Mouse (Mus musculus) macrophage (primary cell): ENCODE data around the gene Krtap2-4. TPM values are rescaled to one million over a fixed set of nuclear protein-coding genes. Genes with fewer than 3 reads are reported as not detected.
"Not testable (repeated sequence)": the region's sequence is repeated elsewhere in the genome, so short reads cannot be mapped to it uniquely, and the experiment has no call there.

Experiments used
- H3K27ac ChIP-seq: fragments of 350-480 bp; formaldehyde crosslinking; 2 replicates; pipeline ENCODE4 v1.9.0; 2021
- H3K36me3 ChIP-seq: fragments of 350-480 bp; formaldehyde crosslinking; 2 replicates; pipeline ENCODE4 v1.9.0; 2021; ENCODE audit errors: inconsistent target
- H3K4me3 ChIP-seq: fragments of 350-480 bp; formaldehyde crosslinking; 2 replicates; pipeline ENCODE4 v1.9.0; 2021; ENCODE audit errors: inconsistent target
- H3K79me2 ChIP-seq: fragments of 350-480 bp; formaldehyde crosslinking; 2 replicates; pipeline ENCODE4 v1.9.0; 2021; ENCODE audit errors: inconsistent target
- WGBS: methylation state at CpG from one replicate; pipeline ENCODE4 v1.1.7; 2026; ENCODE audit warnings: inconsistent platforms; ENCODE audit not compliant: missing documents; 5-methylcytosine and 5-hydroxymethylcytosine counted together
- polyA plus RNA-seq: library from polyadenylated mRNA; stranded (reverse); fragments of 250-400 nt; gene quantifications from 3 replicates; pipeline ENCODE4 v1.2.4, GENCODE M21; 2018; ENCODE audit warnings: inconsistent platforms

Krtap2-4 gene
- polyA plus RNA-seq, 1 experiment from 2014 or later: not detected

DNA sequence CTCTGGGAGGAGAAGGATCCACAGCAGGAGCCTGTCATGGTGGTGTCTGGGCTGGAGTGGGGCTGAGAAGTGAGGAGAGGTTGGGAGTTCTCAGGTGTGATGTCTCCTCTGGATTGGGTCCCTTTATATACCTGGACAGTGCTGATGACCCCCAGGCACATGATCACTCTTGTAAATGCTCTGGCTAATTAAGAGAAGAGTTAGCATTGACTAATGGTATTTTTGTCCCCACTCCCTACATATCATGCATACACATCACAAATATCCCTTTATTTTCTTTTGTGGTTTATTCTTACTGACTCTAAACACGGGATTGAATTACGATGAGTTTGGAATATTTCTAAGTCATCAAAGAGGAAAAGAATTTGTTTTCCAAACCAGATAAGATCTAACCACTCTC is 5.7 kb upstream of the Krtap2-4 start, which contains the start of gene Gm11562:
Gene Gm11562 (minus strand): TSS at position 101 of the 400 bp plus-strand sequence.
- WGBS: 83% methylated on average over 2 of the region's 2 CpGs
- Histone ChIP-seq H3K36me3 (no peaks in the 10 kb centered on the region), H3K79me2 (no peaks in the 10 kb centered on the region), H3K4me3 (no peak within 1 kb of the TSS), H3K27ac (no peak within 1 kb of the TSS)

DNA sequence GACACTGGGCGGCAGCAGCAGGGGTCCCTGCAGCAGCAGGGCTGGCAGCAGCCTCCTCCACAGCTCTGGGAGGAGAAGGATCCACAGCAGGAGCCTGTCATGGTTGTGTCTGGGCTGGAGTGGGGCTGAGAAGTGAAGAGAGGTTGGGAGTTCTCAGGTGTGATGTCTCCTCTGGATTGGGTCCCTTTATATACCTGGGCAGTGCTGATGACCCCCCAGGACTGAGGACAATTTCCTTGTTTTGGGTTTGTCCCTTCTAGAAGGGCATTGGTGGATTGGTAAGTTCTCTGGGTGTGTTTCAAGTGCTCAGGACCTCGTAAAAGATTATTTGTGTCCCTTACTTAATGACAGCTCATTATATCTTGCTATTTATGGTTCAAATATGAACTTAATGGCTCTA is 4.6 kb downstream of the Krtap2-4 start, which contains the start of gene Gm11937:
Gene Gm11937 (minus strand): TSS at position 101 of the 400 bp plus-strand sequence.
- not testable (repeated sequence) for H3K4me3 ChIP-seq, H3K36me3 ChIP-seq, H3K79me2 ChIP-seq, H3K27ac ChIP-seq
- WGBS: 73% methylated on average over 1 of the region's 2 CpGs

DNA sequence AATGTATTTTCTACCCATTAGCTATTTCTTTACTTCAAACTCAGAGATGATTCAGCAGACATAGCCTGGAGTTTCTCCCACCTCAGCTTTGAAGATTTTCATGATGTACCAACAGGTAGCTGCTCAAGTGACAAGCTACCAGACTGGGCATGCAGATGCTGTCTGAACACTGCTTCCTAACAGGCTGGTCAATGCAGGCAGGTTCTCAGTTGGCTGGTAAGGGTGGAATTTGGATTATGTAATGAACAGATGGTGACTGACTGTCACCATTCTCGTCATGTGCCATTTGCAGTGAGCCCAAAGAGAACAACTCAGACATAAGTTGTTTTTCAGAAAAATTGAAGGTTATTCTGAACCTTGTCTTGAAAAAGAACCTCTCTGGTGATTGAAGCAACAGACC is 5.5 kb downstream of the Krtap2-4 start:
- 83% methylated on average over 1 of the region's 1 CpGs for WGBS
- H3K4me3 ChIP-seq: no peak overlapping the region
- H3K79me2 ChIP-seq: no peaks in the 10 kb centered on the region
- no peak overlapping the region for H3K27ac ChIP-seq
- H3K36me3 ChIP-seq: no peaks in the 10 kb centered on the region

DNA sequence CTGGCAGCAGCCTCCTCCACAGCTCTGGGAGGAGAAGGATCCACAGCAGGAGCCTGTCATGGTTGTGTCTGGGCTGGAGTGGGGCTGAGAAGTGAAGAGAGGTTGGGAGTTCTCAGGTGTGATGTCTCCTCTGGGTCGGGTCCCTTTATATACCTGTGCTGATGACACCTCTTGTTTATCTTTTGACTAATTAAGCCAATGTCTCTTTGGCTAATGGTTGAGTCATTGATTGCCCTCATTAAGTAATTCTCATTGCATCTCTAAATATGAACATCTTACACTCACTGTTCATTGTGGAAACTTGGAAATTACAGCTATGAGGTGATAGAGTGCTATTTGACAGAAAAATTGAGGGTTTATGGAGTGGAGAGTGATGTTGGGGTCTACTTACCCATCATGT is 11.4 kb downstream of the Krtap2-4 start, which contains the start of gene Gm11938:
Gene Gm11938 (minus strand): TSS at position 101 of the 400 bp plus-strand sequence.
- 58% methylated on average over 1 of the region's 1 CpGs for WGBS
- H3K79me2 ChIP-seq, H3K4me3 ChIP-seq, H3K27ac ChIP-seq, H3K36me3 ChIP-seq: not testable (repeated sequence)

DNA sequence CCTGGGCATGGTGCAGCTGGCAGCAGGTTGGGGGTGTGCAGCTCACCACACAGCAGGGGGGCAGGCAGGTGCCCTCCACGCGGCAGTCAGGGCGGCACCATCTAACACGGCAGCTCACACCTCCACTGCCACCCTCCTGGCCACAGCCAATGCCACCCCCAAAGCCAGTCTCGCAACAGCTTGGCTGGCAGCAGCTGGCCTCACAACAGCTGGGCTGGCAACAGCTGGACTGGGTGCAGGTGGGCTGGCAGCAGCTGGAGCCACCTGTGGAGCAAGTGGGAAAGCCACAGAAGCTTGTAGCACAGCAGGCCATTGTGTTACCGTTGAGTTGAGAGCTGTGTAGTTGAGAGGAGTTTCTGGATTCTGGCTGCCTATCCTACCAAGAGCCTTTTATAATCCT is 16.9 kb downstream of the Krtap2-4 start, which contains the start of gene Krtap9-3:
Gene Krtap9-3 (minus strand): TSS at position 364 of the 400 bp plus-strand sequence.
- not testable (repeated sequence) for H3K4me3 ChIP-seq, H3K36me3 ChIP-seq, H3K27ac ChIP-seq, H3K79me2 ChIP-seq
- 73% methylated on average over 2 of the region's 6 CpGs for WGBS

DNA sequence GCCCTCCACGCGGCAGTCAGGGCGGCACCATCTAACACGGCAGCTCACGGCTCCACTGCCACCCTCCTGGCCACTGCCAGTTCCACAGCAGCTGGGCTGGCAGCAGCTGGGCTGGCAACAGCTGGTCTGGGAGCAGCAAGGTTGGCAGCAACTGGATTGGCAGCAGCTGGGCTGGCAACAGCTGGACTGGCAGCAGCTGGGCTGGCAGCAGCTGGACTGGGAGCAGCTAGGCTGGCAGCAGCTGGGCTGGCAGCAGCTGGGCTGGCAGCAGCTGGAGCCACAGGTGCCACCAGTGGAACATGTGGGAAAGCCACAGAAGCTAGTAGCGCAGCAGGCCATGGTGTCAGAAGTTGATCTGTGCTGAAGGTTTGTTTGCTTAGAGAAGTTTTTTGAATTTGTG is 23.7 kb downstream of the Krtap2-4 start, which contains the start of gene Krtap1-3:
Gene Krtap1-3 (minus strand): TSS at position 359 of the 400 bp plus-strand sequence.
- Histone ChIP-seq H3K36me3 (no peaks in the 10 kb centered on the region), H3K4me3 (no peak within 1 kb of the TSS), H3K27ac (no peak within 1 kb of the TSS), H3K79me2 (no peaks in the 10 kb centered on the region)
- WGBS: 91% methylated on average over 6 of the region's 6 CpGs

DNA sequence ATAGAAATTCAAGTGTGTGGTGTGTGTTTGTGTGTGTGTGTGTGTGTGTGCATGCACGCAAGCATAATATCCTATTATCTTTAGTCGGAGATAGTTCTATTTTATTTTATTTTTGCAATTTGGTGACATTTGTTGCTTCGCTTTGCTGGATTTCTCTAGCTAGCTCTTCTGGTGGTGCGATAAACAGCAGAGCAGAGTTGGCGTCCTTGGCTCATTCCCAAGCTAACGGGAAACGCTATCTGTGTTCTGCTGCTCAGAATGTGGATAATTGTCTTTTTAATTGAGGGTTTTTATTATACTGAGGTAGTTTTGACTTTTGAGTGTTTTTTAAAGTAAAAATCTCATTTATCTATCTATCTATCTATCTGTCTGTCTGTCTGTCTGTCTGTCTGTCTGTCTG is 29.6 kb downstream of the Krtap2-4 start:
- Histone ChIP-seq H3K36me3 (no peaks in the 10 kb centered on the region), H3K79me2 (no peaks in the 10 kb centered on the region), H3K4me3 (no peak overlapping the region), H3K27ac (no peak overlapping the region)
- 94% methylated on average over 7 of the region's 7 CpGs for WGBS

DNA sequence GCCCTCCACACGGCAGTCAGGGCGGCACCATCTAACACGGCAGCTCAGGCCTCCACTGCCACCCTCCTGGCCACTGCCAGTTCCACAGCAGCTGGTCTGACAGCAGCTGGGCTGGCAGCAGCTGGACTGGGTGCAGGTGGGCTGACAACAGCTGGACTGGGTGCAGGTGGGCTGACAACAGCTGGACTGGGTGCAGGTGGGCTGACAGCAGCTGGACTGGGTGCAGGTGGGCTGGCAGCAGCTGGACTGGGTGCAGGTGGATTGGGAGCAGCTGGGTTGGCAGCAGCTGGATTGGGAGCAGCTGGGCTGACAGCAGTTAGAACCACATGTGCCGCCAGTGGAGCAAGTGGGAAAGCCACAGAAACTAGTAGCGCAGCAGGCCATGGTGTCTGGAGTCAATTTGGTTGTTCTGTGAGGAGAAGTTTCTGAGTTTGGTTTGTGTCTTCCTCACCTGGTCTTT is 31.4 kb downstream of the Krtap2-4 start, which contains the start of gene Krtap1-4:
Gene Krtap1-4 (minus strand): TSS at position 410 of the 460 bp plus-strand sequence.
- Histone ChIP-seq H3K79me2 (no peaks in the 10 kb centered on the region), H3K36me3 (no peaks in the 10 kb centered on the region), H3K4me3 (no peak within 1 kb of the TSS), H3K27ac (no peak within 1 kb of the TSS)
- WGBS: 86% methylated on average over 5 of the region's 5 CpGs

DNA sequence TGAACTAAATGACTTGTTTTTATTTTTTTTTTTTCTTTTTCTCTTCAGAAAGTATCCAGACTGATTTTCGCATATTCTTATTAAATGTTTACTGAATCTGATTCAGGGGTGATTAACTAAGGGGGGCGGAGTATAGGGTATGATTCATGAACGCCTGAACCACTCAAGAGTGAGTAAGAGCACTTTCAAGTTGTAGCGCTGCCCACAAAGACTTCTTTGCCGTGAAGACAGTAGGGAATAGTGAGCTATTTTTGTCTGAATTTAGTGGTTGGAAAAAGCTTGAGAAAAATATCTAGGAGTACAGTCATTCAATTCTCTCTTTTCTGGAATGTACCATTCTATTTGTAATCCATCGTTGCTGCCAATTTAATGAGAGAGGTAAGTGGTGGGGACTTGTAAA is 33.1 kb downstream of the Krtap2-4 start:
- H3K4me3 ChIP-seq: no peak overlapping the region
- 90% methylated on average over 5 of the region's 6 CpGs for WGBS
- H3K36me3 ChIP-seq: no peaks in the 10 kb centered on the region
- no peaks in the 10 kb centered on the region for H3K79me2 ChIP-seq
- H3K27ac ChIP-seq: no peak overlapping the region

DNA sequence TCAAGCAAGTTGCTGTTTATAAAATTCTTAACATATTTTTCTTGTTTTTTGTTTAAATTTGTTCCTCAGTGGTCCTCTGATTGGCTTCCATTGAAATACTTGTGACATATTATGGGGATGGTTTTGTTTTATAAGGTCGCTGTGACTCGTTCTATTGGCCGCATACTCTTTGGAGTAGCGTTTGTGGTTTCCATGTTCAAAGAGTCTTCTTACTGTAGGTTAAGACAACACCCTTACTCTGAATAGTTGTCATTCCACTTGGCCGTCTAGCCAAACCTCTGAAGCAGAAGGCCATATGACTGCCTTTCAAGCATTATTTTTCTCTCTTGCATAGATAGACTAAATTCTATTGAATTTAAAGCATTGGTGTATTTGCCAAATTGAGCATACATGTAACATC is 33.6 kb downstream of the Krtap2-4 start:
- WGBS: 89% methylated on average over 5 of the region's 5 CpGs

DNA sequence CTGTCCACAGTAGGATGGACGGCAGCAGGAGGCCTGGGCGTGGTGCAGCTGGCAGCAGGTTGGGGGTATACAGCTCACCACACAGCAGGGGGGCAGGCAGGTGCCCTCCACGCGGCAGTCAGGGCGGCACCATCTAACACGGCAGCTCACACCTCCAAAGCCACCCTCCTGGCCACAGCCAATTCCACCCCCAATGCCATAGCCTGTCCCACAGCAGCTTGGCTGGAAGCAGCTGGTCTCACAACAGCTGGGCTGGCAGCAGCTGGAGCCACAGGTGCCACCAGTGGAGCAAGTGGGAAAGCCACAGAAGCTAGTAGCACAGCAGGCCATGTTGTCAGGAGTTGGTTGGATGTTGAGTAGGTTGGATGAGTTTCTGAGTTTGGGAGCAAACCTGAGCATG is 34.0 kb downstream of the Krtap2-4 start, which contains the start of gene Krtap1-5:
Gene Krtap1-5 (minus strand): TSS at position 381 of the 400 bp plus-strand sequence.
- Histone ChIP-seq H3K4me3 (no peak within 1 kb of the TSS), H3K79me2 (no peaks in the 10 kb centered on the region), H3K27ac (no peak within 1 kb of the TSS), H3K36me3 (no peaks in the 10 kb centered on the region)
- 84% methylated on average over 6 of the region's 6 CpGs for WGBS

More for the DNA sequence above, 33.6 kb downstream of the Krtap2-4 start:
- no peaks in the 10 kb centered on the region for H3K79me2 ChIP-seq
- no peak overlapping the region for H3K4me3 ChIP-seq
- H3K27ac ChIP-seq: no peak overlapping the region
- no peaks in the 10 kb centered on the region for H3K36me3 ChIP-seq

DNA sequence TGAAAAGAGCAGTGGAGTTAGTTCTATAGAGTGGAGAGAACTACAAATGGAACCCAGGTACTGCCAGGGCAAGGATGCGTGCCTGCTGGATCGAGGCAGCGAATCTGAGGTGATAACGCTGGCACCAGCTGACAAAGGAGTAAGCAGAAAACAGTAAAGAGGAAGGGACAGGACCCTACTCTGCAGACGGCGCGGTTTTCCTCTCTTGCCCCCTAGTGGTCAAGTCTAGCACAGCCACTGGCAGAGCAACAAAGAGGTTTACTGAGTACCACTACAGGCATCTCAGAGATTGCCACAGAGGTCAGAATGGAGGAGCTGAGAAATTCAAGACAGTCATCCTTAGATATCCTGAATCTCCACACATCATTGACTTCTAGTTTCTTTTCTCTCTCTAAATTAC is 40.5 kb downstream of the Krtap2-4 start:
- Histone ChIP-seq H3K27ac (no peak overlapping the region), H3K79me2 (no peaks in the 10 kb centered on the region), H3K36me3 (no peaks in the 10 kb centered on the region), H3K4me3 (no peak overlapping the region)
- 2% methylated on average over 7 of the region's 7 CpGs for WGBS

DNA sequence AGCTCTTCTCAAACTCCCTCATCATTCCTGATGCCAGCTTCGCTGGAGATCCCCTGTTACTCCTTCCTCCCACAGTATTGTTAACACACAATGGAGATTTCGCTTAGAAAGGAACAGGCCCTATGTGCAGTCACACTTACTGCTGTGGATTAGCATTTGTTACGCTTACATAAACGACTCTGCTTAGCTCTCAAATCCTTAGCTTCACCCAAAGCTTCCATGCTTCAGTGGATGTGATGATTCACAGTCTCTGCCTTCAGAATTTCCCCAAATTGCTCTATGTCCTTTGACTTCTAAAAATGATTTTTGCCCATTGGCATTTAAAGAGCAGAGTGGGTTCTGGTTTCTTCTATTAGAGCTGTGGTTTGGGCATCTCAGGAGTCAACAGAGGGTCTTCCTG is 41.5 kb downstream of the Krtap2-4 start:
- WGBS: 73% methylated on average over 4 of the region's 4 CpGs
- H3K79me2 ChIP-seq: no peaks in the 10 kb centered on the region

DNA sequence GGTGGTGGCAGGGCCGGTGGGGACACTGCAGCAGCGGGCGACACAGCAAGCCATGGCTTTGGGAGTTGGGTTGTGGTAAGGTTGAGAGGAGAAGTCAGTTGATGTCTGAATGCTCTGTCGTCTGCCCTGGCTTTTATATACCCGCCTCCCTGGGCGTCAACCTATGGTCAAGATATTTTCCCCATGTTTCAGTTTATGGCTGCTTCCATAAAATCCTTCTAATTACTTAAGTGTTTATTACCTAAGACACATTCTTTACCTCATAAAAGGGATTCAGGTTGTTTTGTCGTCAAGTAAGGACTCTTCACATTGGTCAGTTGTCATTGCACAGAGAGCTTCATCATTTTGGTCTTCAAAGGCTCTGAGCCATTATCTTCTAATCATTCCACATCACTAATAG is 48.1 kb downstream of the Krtap2-4 start, which contains the start of gene Krtap3-1:
Gene Krtap3-1 (minus strand): TSS at position 101 of the 400 bp plus-strand sequence.
- H3K27ac ChIP-seq: no peak within 1 kb of the TSS
- no peaks in the 10 kb centered on the region for H3K36me3 ChIP-seq
- H3K79me2 ChIP-seq: no peaks in the 10 kb centered on the region
- no peak within 1 kb of the TSS for H3K4me3 ChIP-seq
- 84% methylated on average over 7 of the region's 7 CpGs for WGBS

More for the DNA sequence above, 41.5 kb downstream of the Krtap2-4 start:
- Histone ChIP-seq H3K36me3 (no peaks in the 10 kb centered on the region), H3K4me3 (no peak overlapping the region), H3K27ac (no peak overlapping the region)
